Mouse (Mus musculus) brain, embryonic 14.5 days (tissue): ENCODE measurements around the gene Pomp. TPM values are rescaled to one million over a fixed set of nuclear protein-coding genes. Genes with fewer than 3 reads are reported as not detected.
A peak's percentile ranks its signal among the peaks of the same experiment; 100 is the strongest.

Experiments used
- DNase-seq: peaks from one replicate; pipeline ENCODE4 v3.0.0-alpha.2; 2011; ENCODE audit warnings: low read depth
- CTCF ChIP-seq: fragments of 200-500 bp; IDR thresholded peaks from 2 replicates; pipeline ENCODE4 v1.5.1; 2012; ENCODE audit warnings: inconsistent platforms, mild to moderate bottlenecking, moderate library complexity, borderline replicate concordance; ENCODE audit not compliant: insufficient read depth, insufficient read length; ENCODE audit errors: extremely low read depth
- POLR2A ChIP-seq: fragments of 200-500 bp; IDR thresholded peaks from 2 replicates; pipeline ENCODE4 v1.6.1; 2012; ENCODE audit warnings: mild to moderate bottlenecking, inconsistent platforms, borderline replicate concordance; ENCODE audit not compliant: poor library complexity, insufficient read depth, insufficient read length, severe bottlenecking; ENCODE audit errors: extremely low read depth
- polyA plus RNA-seq: library from polyadenylated mRNA; depleted of rRNA; stranded (reverse); fragments of >200 nt; gene quantifications from 2 replicates; pipeline ENCODE4 v1.2.3, GENCODE M21; 2012; rRNA removed

Pomp gene
- polyA plus RNA-seq: 227 and 275 TPM in 2 replicates

GRCm38 (mm10) chr5:147860449-147861261 is at the start of gene Pomp:
Pomp (plus strand) TSS chr5:147860461.
- TF ChIP-seq POLR2A: peak; percentile 93
- TF ChIP-seq CTCF: peak; percentile 2; the same call in 1 of the 2 replicates
- DNase-seq: peak; percentile 97

GRCm38 (mm10) chr5:147812255-147813040 is 47.8 kb upstream of the Pomp start:
- TF ChIP-seq CTCF: no peak
- TF ChIP-seq POLR2A: no peak
- no peak for DNase-seq

DNA sequence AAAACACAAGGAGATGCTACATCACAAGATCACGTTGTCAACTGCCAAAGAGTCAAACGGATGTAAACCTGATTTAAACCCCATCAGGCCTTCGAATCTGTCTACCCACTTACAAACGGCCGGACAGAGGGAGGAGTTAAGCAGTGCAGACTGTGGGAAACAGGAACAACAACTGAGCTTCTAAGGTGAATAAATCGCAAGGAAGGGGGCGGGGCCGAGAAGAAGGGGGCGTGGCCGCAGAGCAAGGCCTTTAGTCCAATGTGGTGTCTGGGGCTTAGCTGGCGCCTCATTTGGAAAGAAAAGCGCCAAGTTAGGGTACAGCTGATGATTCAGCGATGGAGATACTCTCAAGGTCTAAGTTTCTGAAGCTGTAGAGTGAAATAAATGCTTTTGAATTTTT is 45.3 kb upstream of the Pomp start:
- no peak for DNase-seq
- TF ChIP-seq POLR2A (no peak), CTCF (no peak)

DNA sequence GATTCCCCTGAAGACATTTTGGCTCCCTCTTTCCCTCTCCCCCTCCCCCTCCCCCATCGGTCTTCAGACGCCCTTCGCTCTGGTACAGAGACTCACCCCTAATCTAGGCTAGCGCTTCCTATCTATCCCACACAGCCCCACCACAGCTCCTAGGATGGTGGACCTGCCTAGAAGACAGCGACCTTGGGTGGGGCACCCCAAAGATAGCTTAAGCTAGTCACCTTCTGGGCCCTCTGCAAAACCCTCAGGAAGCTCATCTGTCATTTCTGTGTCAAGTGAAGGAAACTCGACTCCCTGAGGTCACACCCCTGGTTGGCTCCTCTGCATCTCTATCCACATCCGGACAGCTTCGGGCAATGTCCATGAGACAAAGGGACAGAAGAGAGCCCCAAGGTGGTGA is 44.7 kb upstream of the Pomp start:
- TF ChIP-seq POLR2A (no peak), CTCF (no peak)

GRCm38 (mm10) chr5:147816465-147816864 is 43.8 kb upstream of the Pomp start:
- no peak for TF ChIP-seq POLR2A
- TF ChIP-seq CTCF: peak; percentile 7; the same call in 1 of the 2 replicates
- DNase-seq: no peak

More for the DNA sequence above, 44.7 kb upstream of the Pomp start:
- no peak for DNase-seq

DNA sequence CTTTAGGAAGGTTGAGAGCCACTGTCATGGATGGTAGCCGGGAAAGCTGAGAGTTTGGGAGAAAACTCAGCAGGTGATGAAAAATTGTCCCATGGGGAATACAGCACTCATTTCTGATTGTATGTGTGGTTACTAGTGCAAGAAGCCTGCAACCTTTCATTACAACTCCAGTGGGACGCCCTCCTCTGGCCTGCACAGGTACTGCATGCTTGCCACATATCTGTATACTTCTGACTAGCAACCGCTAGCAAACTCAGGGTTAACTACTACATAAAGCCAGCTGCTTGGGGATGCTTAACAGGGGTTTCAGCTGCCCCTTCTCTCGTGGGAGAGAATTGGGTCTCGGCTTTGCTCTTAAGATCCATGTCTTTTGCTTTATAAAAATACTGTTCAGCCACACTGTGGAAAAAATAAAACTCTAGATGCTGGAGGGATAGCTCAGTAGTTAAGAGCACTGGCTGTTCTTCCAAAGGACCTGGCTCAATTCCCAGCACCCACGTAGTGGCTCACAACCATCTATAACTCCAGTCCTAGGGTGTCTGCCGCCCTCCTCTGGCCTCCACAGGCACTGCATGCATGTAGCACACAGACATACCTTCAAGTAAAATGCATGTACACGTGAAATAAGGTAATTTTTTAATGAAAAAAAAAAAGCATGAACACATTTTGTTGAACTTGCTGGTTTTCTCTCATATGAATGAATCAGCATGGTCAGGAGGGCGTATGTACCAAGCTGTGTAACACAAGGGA is 42.3 kb upstream of the Pomp start:
- DNase-seq: no peak
- TF ChIP-seq POLR2A (no peak), CTCF (no peak)

DNA sequence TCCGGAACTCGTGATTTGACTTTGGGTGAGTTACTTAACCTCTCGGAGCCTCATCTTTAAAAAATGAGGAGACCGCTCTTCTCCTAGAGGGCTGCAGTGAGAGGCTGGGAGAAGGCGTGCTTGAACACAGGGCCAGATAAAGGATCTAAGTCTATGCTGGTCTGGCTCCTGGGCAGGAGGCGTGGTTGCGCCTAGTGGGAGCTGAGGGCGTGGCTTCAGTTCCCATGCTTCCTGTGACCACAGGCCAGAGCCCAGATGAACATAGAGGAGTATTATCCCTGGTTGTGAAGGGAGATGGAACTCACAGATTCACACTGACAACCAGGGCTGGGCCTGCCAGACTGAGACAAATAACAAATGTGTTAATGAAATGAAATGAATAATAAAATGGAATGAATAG is 41.4 kb upstream of the Pomp start:
- no peak for TF ChIP-seq POLR2A
- no peak for TF ChIP-seq CTCF
- no peak for DNase-seq

DNA sequence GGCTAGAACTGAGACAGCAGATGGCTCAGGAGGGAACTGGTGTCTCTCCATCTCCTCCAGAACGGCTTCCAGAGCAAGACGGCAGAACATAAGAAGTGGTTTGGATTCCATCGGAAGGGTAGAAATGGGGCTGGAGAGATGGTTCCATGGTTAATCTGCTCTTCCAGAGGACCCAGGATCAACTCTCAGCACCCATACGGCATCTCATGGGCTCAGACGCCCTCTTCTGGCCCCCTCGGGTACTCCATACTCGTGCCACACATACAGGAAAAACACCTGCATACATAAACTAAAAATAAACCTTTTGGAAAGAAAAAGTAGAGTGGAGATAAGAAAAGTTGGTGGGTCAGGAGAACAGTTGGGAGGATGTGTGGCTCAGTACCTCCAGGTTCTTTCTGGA is 40.4 kb upstream of the Pomp start:
- DNase-seq: no peak
- TF ChIP-seq CTCF: 0 out of 2 replicates have a peak, but pooled peaks have one; percentile 8
- TF ChIP-seq POLR2A: no peak

- no peak for DNase-seq
- no peak for TF ChIP-seq CTCF
- no peak for TF ChIP-seq POLR2A
Observed at GRCm38 (mm10) chr5:147824021-147824605, 36.1 kb upstream of the Pomp start.

GRCm38 (mm10) chr5:147825375-147825969 is 34.8 kb upstream of the Pomp start:
- TF ChIP-seq POLR2A (no peak), CTCF (no peak)
- DNase-seq: peak; percentile 25
